In the genomic region with DNA sequence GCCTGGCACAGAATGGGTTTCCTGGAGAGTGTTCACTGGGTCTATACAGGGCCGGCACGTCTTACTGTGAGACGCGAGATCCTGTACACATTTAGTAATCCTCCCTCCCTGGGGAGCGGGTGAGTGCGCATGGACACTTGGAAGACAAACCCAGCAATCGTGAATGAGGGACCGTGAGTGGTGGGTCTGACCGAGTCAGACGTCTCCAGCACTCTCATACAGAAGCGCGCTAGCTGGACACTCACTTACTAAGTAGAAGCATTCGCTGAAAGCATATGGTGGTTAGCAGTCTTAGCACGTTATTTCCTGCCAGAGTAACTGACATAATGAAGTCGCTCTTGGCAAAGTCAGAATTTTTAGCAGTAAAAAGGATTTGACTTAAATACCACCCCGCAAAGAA, we compare ENCODE assay signal across 8 mouse cellular contexts.
DNase-seq lines count a peak whose midpoint lies in the region; ATAC-seq and TF ChIP-seq lines count a peak whose summit lies in the region.

No protein-coding gene starts in this region.

- no peak for TF ChIP-seq POLR2A in limb, embryonic 14.5 days (IDR thresholded peaks at IDR 0.05; ENCODE audit: borderline replicate concordance, extremely low read depth, insufficient read depth, insufficient read length)

- no peak overlapping the region for H3K9ac ChIP-seq in midbrain, embryonic 11.5 days (ENCODE audit: low read length)
- no peak overlapping the region for H3K9ac ChIP-seq in limb, embryonic 14.5 days (ENCODE audit: low read depth, low read length, severe bottlenecking)

- H3K27me3 ChIP-seq in midbrain, embryonic 10.5 days (ENCODE audit: low read depth, poor library complexity, severe bottlenecking): no peaks in the 10 kb centered on the region
- H3K27me3 ChIP-seq in midbrain, embryonic 11.5 days (ENCODE audit: control insufficient read depth, insufficient read depth, low read length): no peaks in the 10 kb centered on the region
- H3K27me3 ChIP-seq in limb, embryonic 14.5 days (ENCODE audit: control insufficient read depth, insufficient read depth, low read length): no peaks in the 10 kb centered on the region

- 80% methylated on average over 16 of the region's 16 CpGs for WGBS in midbrain, embryonic 10.5 days
- WGBS in midbrain, embryonic 11.5 days: 72% methylated on average over 16 of the region's 16 CpGs
- 64% methylated on average over 16 of the region's 16 CpGs for WGBS in limb, embryonic 14.5 days

- H3K9me3 ChIP-seq in midbrain, embryonic 10.5 days (replicated peaks): no peaks in the 10 kb centered on the region
- H3K9me3 ChIP-seq in midbrain, embryonic 11.5 days (ENCODE audit: control insufficient read depth, low read length): no peaks in the 10 kb centered on the region
- no peaks in the 10 kb centered on the region for H3K9me3 ChIP-seq in limb, embryonic 14.5 days (ENCODE audit: control insufficient read depth, low read length)

- H3K4me1 ChIP-seq in midbrain, embryonic 10.5 days: peaks cover 78% of the 10 kb centered on the region
- H3K4me1 ChIP-seq in midbrain, embryonic 11.5 days (ENCODE audit: control insufficient read depth, insufficient read depth, low read length): peaks cover 41% of the 10 kb centered on the region
- H3K4me1 ChIP-seq in limb, embryonic 14.5 days (ENCODE audit: control insufficient read depth, insufficient read depth, low read length): peaks cover 22% of the 10 kb centered on the region

- no peak overlapping the region for H3K4me3 ChIP-seq in midbrain, embryonic 10.5 days
- no peak overlapping the region for H3K4me3 ChIP-seq in midbrain, embryonic 11.5 days (ENCODE audit: low read depth, low read length)
- H3K4me3 ChIP-seq in limb, embryonic 14.5 days (replicated peaks; ENCODE audit: low read length): no peak overlapping the region

- no peak for ATAC-seq in midbrain, embryonic 11.5 days (ENCODE audit: low FRiP score)
- no peak for ATAC-seq in limb, embryonic 14.5 days (ENCODE audit: low FRiP score, low read depth)

- peak overlapping the region; percentile 70; the same call in 1 of the 2 replicates for H3K27ac ChIP-seq in midbrain, embryonic 10.5 days (replicated peaks)
- H3K27ac ChIP-seq in midbrain, embryonic 11.5 days (ENCODE audit: low read depth, low read length): no peak overlapping the region
- H3K27ac ChIP-seq in limb, embryonic 14.5 days (replicated peaks; ENCODE audit: low read depth, low read length): no peak overlapping the region

- peaks cover 11% of the 10 kb centered on the region for H3K36me3 ChIP-seq in midbrain, embryonic 10.5 days
- no peaks in the 10 kb centered on the region for H3K36me3 ChIP-seq in midbrain, embryonic 11.5 days (ENCODE audit: control insufficient read depth, insufficient read depth, low read length)
- H3K36me3 ChIP-seq in limb, embryonic 14.5 days (ENCODE audit: control insufficient read depth, insufficient read depth, low read length): no peaks in the 10 kb centered on the region

- DNase-seq in cerebellum, postnatal 10 days: peak; percentile 58 to 59
- DNase-seq in cerebellum, adult 11 months: no peak
- no peak for DNase-seq in midbrain, embryonic 10.5 days (ENCODE audit: low spot score)
- no peak for DNase-seq in midbrain, embryonic 11.5 days (ENCODE audit: low spot score, missing footprints)
- DNase-seq in limb, embryonic 14.5 days (ENCODE audit: low spot score): no peak
- peak; percentile 92 for DNase-seq in telencephalon, adult 2 months (ENCODE audit: low read depth, low spot score)
- DNase-seq in B cell, adult 2 months: no peak
- DNase-seq in adrenal gland, adult (ENCODE audit: inconsistent age in 2 of 2, low spot score in 1 of 2): no peak

- no peak overlapping the region for H3K4me2 ChIP-seq in midbrain, embryonic 11.5 days
- H3K4me2 ChIP-seq in limb, embryonic 14.5 days (replicated peaks; ENCODE audit: low read depth, low read length, severe bottlenecking): 0 out of 2 replicates have a peak overlapping the region, but pooled peaks have one; percentile 4

Comparison
In these comparisons a context has a peak if more than half of its experiments do, and no peak if none do; other contexts are left out.
1. DNase-seq: peak in cerebellum, postnatal 10 days (2 of 2) and telencephalon, adult 2 months (single experiment); none in cerebellum, adult 11 months (single experiment), midbrain, embryonic 10.5 days (single experiment), midbrain, embryonic 11.5 days (single experiment), limb, embryonic 14.5 days (single experiment), B cell, adult 2 months (0 of 2) and adrenal gland, adult (0 of 2).